Mouse (Mus musculus) myocyte (in vitro differentiated cells): ENCODE measurements around the gene Gm44790. TPM values are rescaled to one million over a fixed set of nuclear protein-coding genes. Genes with fewer than 3 reads are reported as not detected.
A peak's percentile ranks its signal among the peaks of the same experiment; 100 is the strongest.

Experiments used
- H3K27me3 ChIP-seq: one replicate; pipeline ENCODE4 v1.6.1; 2011; ENCODE audit not compliant: control insufficient read depth, insufficient read depth, insufficient read length
- H3K36me3 ChIP-seq: one replicate; pipeline ENCODE4 v1.6.1; 2011; ENCODE audit not compliant: control insufficient read depth, insufficient read depth
- H3K4me2 ChIP-seq: one replicate; pipeline ENCODE4 v1.6.1; 2011; ENCODE audit warnings: low read depth, control low read depth
- H3K4me3 ChIP-seq: one replicate; pipeline ENCODE4 v1.5.1; 2011; ENCODE audit warnings: mild to moderate bottlenecking, control low read depth, moderate library complexity
- H3K79me2 ChIP-seq: one replicate; pipeline ENCODE4 v1.6.1; 2011; ENCODE audit not compliant: control insufficient read depth, insufficient read depth
- H3ac ChIP-seq: one replicate; pipeline ENCODE4 v1.6.1; 2011; ENCODE audit not compliant: control insufficient read depth, insufficient read length
- CEBPB ChIP-seq: IDR thresholded peaks from 2 replicates; pipeline ENCODE4 v1.6.1; 2011; ENCODE audit warnings: mild to moderate bottlenecking, moderate library complexity; ENCODE audit not compliant: poor library complexity, insufficient read depth, severe bottlenecking
- E2F4 ChIP-seq: IDR thresholded peaks from one replicate; pipeline ENCODE4 v1.6.1; 2011; ENCODE audit warnings: mild to moderate bottlenecking, control low read depth, moderate library complexity; ENCODE audit not compliant: insufficient read depth
- MAX ChIP-seq: IDR thresholded peaks from one replicate; pipeline ENCODE4 v1.6.1; 2011; ENCODE audit warnings: low read depth, mild to moderate bottlenecking, control low read depth
- MYOD1 ChIP-seq, 3 experiments: IDR thresholded peaks; one replicate each; pipeline ENCODE4 v1.6.1; 2011; ENCODE audit warnings: control low read depth in 2 of 3, low read depth in 2 of 3, mild to moderate bottlenecking in 2 of 3, moderate library complexity in 1 of 3; ENCODE audit not compliant: insufficient read length in 2 of 3, control insufficient read depth in 1 of 3
- MYOG ChIP-seq, 3 experiments: IDR thresholded peaks; one replicate each; pipeline ENCODE4 v1.6.1; 2011; ENCODE audit warnings: control low read depth in 2 of 3, low read depth in 2 of 3, mild to moderate bottlenecking in 2 of 3; ENCODE audit not compliant: insufficient read length in 2 of 3, control insufficient read depth in 1 of 3, insufficient read depth in 1 of 3
- POLR2A ChIP-seq: IDR thresholded peaks from one replicate; pipeline ENCODE4 v1.6.1; 2011; ENCODE audit warnings: low read depth, mild to moderate bottlenecking, control low read depth, moderate library complexity; ENCODE audit not compliant: insufficient read length
- POLR2AphosphoS2 ChIP-seq: IDR thresholded peaks from one replicate; pipeline ENCODE4 v1.6.1; 2011; ENCODE audit warnings: low read depth, control low read depth; ENCODE audit not compliant: insufficient read length
- REST ChIP-seq: IDR thresholded peaks from one replicate; pipeline ENCODE4 v1.6.1; 2011; ENCODE audit warnings: mild to moderate bottlenecking, control low read depth, moderate library complexity; ENCODE audit not compliant: insufficient read depth, insufficient read length
- SRF ChIP-seq: IDR thresholded peaks from one replicate; pipeline ENCODE4 v1.6.1; 2011; ENCODE audit warnings: low read depth; ENCODE audit not compliant: control insufficient read depth, insufficient read length
- TCF12 ChIP-seq: IDR thresholded peaks from one replicate; pipeline ENCODE4 v1.6.1; 2011; ENCODE audit warnings: mild to moderate bottlenecking, control low read depth; ENCODE audit not compliant: poor library complexity, insufficient read depth, severe bottlenecking
- TCF3 ChIP-seq: IDR thresholded peaks from one replicate; pipeline ENCODE4 v1.6.1; 2011; ENCODE audit warnings: low read depth, control low read depth; ENCODE audit not compliant: insufficient read length
- USF1 ChIP-seq: IDR thresholded peaks from one replicate; pipeline ENCODE4 v1.6.1; 2011; ENCODE audit warnings: low read depth, mild to moderate bottlenecking, control low read depth, moderate library complexity
- polyA plus RNA-seq: library from polyadenylated mRNA; unstranded; fragments of >200 nt; fragmentation: generic; extraction: Trizol; gene quantifications from one replicate; pipeline ENCODE4 v1.2.1, GENCODE M21; 2012; ENCODE audit warnings: missing spikeins

Gm44790 gene
- polyA plus RNA-seq, 1 experiment, result not detected

- Histone ChIP-seq H3K4me2 (peak overlapping the region; percentile 85), H3K4me3 (peak overlapping the region; percentile 68), H3ac (peak overlapping the region; percentile 37), H3K36me3 (no peaks in the 10 kb centered on the region), H3K79me2 (peaks cover 14% of the 10 kb centered on the region), H3K27me3 (no peaks in the 10 kb centered on the region)
- TF ChIP-seq MYOG (IDR thresholded peaks at IDR 0.05; ENCODE audit: control insufficient read depth in 1 of 3, insufficient read depth in 1 of 3, insufficient read length in 2 of 3, low read depth in 2 of 3) (no peak), USF1 (no peak), MYOD1 (IDR thresholded peaks at IDR 0.05; ENCODE audit: control insufficient read depth in 1 of 3, insufficient read length in 2 of 3, low read depth in 2 of 3) (no peak), TCF12 (no peak), MAX (no peak), POLR2AphosphoS2 (no peak), CEBPB (no peak)
These were observed 29.0 kb upstream of the Gm44790 start for GRCm38 (mm10) chr6:86397257-86397980.

- TF ChIP-seq MAX, result no peak
- Histone ChIP-seq H3K36me3 (no peaks in the 10 kb centered on the region), H3K27me3 (no peaks in the 10 kb centered on the region), H3K4me3 (no peak overlapping the region), H3K4me2 (no peak overlapping the region), H3K79me2 (peaks cover 14% of the 10 kb centered on the region), H3ac (no peak overlapping the region)
These were observed 27.5 kb upstream of the Gm44790 start for GRCm38 (mm10) chr6:86398986-86399385.

GRCm38 (mm10) chr6:86399995-86400394 lies 26.5 kb upstream of the Gm44790 start:
- no peaks in the 10 kb centered on the region for H3K27me3 ChIP-seq
- no peak overlapping the region for H3K4me2 ChIP-seq
- H3K36me3 ChIP-seq, result no peaks in the 10 kb centered on the region
- no peak overlapping the region for H3ac ChIP-seq
- TF ChIP-seq SRF, result no peak
- TF ChIP-seq CEBPB, result no peak
- no peak for TF ChIP-seq REST
- no peak for TF ChIP-seq MYOD1 (IDR thresholded peaks at IDR 0.05; ENCODE audit: control insufficient read depth in 1 of 3, insufficient read length in 2 of 3, low read depth in 2 of 3)
- TF ChIP-seq USF1, result no peak
- no peak for TF ChIP-seq E2F4
- H3K79me2 ChIP-seq, result peaks cover 22% of the 10 kb centered on the region
- H3K4me3 ChIP-seq, result no peak overlapping the region

GRCm38 (mm10) chr6:86400972-86401371 lies 25.5 kb upstream of the Gm44790 start:
- no peaks in the 10 kb centered on the region for H3K27me3 ChIP-seq
- TF ChIP-seq E2F4, result no peak
- peak; percentile 68 for TF ChIP-seq USF1
- H3K4me2 ChIP-seq, result peak overlapping the region; percentile 58
- H3K4me3 ChIP-seq, result no peak overlapping the region
- peaks cover 22% of the 10 kb centered on the region for H3K79me2 ChIP-seq
- H3K36me3 ChIP-seq, result no peaks in the 10 kb centered on the region
- H3ac ChIP-seq, result no peak overlapping the region

- H3K27me3 ChIP-seq, result no peaks in the 10 kb centered on the region
- H3ac ChIP-seq, result no peak overlapping the region
- TF ChIP-seq SRF, result no peak
- no peak for TF ChIP-seq MAX
- TF ChIP-seq TCF3, result no peak
- no peak for TF ChIP-seq MYOG (IDR thresholded peaks at IDR 0.05; ENCODE audit: control insufficient read depth in 1 of 3, insufficient read depth in 1 of 3, insufficient read length in 2 of 3, low read depth in 2 of 3)
- TF ChIP-seq POLR2AphosphoS2, result no peak
- no peak for TF ChIP-seq POLR2A
- TF ChIP-seq MYOD1 (IDR thresholded peaks at IDR 0.05; ENCODE audit: control insufficient read depth in 1 of 3, insufficient read length in 2 of 3, low read depth in 2 of 3), result no peak
- TF ChIP-seq CEBPB, result no peak
- no peak for TF ChIP-seq USF1
- no peak for TF ChIP-seq REST
- no peak for TF ChIP-seq E2F4
- TF ChIP-seq TCF12, result no peak
- H3K79me2 ChIP-seq, result peaks cover 36% of the 10 kb centered on the region
- H3K4me2 ChIP-seq, result peak overlapping the region; percentile 77
- H3K36me3 ChIP-seq, result peaks cover 5% of the 10 kb centered on the region
- peak overlapping the region; percentile 90 for H3K4me3 ChIP-seq
These were observed 23.5 kb upstream of the Gm44790 start for GRCm38 (mm10) chr6:86402681-86403607.
